Mouse (Mus musculus) MEL (cell line): ENCODE measurements at regions not wholly inside any gene's neighbourhood (a gene's known extent, or its start where the extent isn't known, plus 50 kb on each side); places are given as distances from the start of the nearest gene placed in this dataset.

Experiments
- CTCF ChIP-seq, 3 experiments: IDR thresholded peaks in 2 of 3; conservative IDR thresholded peaks in 1 of 3; 2 replicates each; pipeline ENCODE4 v1.5.1; 2011 to 2012; ENCODE audit warnings: low read length in 3 of 3, low read depth in 2 of 3, mild to moderate bottlenecking in 2 of 3, improper control_type of control experiment in 1 of 3, inconsistent platforms in 1 of 3, mixed read lengths in 1 of 3, moderate library complexity in 1 of 3; ENCODE audit not compliant: control insufficient read depth in 1 of 3, insufficient read depth in 1 of 3, poor library complexity in 1 of 3, severe bottlenecking in 1 of 3
- EP300 ChIP-seq, 2 experiments: IDR thresholded peaks; 2 replicates each; pipeline ENCODE4 v1.6.1; 2011; ENCODE audit warnings: improper control_type of control experiment in 2 of 2, low read length in 2 of 2, low read depth in 1 of 2, mild to moderate bottlenecking in 1 of 2
- ETS1 ChIP-seq: IDR thresholded peaks from 2 replicates; pipeline ENCODE4 v1.6.1; 2012; ENCODE audit warnings: low read depth, mild to moderate bottlenecking, inconsistent platforms, low read length, improper control_type of control experiment, moderate library complexity
- POLR2A ChIP-seq, 2 experiments: IDR thresholded peaks; 2 replicates each; pipeline ENCODE4 v1.6.1; 2011 to 2012; ENCODE audit warnings: low read length in 2 of 2, mild to moderate bottlenecking in 2 of 2, control low read depth in 1 of 2, improper control_type of control experiment in 1 of 2, low read depth in 1 of 2, moderate library complexity in 1 of 2; ENCODE audit not compliant: control insufficient read depth in 1 of 2, insufficient read depth in 1 of 2, poor library complexity in 1 of 2
- RCOR1 ChIP-seq: IDR thresholded peaks from 2 replicates; pipeline ENCODE4 v1.6.1; 2012; ENCODE audit warnings: low read depth, mild to moderate bottlenecking, inconsistent platforms, low read length, improper control_type of control experiment
- ZMIZ1 ChIP-seq: IDR thresholded peaks from 2 replicates; pipeline ENCODE4 v1.6.1; 2012; ENCODE audit warnings: low read depth, mild to moderate bottlenecking, inconsistent platforms, low read length, improper control_type of control experiment, moderate library complexity

- TF ChIP-seq CTCF (IDR thresholded peaks at IDR 0.05 in 2 of 3, conservative IDR thresholded peaks at IDR 0.05 in 1 of 3; ENCODE audit: control insufficient read depth in 1 of 3, insufficient read depth in 1 of 3, low read depth in 2 of 3, low read length in 3 of 3, poor library complexity in 1 of 3, severe bottlenecking in 1 of 3) (no peak), POLR2A (IDR thresholded peaks at IDR 0.05; ENCODE audit: control insufficient read depth in 1 of 2, insufficient read depth in 1 of 2, low read depth in 1 of 2, low read length in 2 of 2, poor library complexity in 1 of 2) (no peak), ZMIZ1 (no peak), RCOR1 (no peak), EP300 (IDR thresholded peaks at IDR 0.05; ENCODE audit: low read depth in 1 of 2, low read length in 2 of 2) (no peak), ETS1 (no peak)
Observed at GRCm38 (mm10) chr11:45750249-45750648, 101.6 kb upstream of the Clint1 start.
